Mouse (Mus musculus): ENCODE measurements around the gene Ssh1. TPM values are rescaled to one million over a fixed set of nuclear protein-coding genes. Genes with fewer than 3 reads are reported as not detected.

Ssh1 gene
- polyA plus RNA-seq, 1 experiment from 2014 or later: 5.3 TPM

DNA sequence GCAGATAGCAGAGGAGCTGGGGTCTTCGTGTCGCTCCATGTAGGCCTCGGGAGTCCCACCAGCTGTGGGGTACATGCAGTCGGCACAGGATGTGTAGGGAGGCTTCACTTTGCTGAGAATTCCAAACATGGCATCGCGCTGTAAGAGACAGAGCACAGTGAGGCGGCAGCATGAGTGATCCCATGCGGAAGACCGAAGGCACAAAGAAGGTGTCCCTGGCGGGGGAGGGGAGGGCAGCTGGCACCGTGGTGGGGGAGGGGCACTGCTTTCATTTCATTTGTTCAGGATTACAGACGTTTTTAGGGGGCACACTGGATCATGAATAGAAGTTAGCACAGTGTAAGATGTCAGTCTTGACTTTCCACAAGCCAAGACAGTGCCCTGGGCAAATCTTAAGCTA is 50.4 kb downstream of the Ssh1 start:
- no peak overlapping the region for H3K9ac ChIP-seq (ENCODE audit: low read length)
- no peak for TF ChIP-seq CTCF (IDR thresholded peaks at IDR 0.05; ENCODE audit: low read depth)
- no peak for TF ChIP-seq EP300 (optimal IDR thresholded peaks at IDR 0.05)
- no peaks in the 10 kb centered on the region for H3K27me3 ChIP-seq (ENCODE audit: control insufficient read depth, insufficient read depth, low read length)
- no peak overlapping the region for H3K4me3 ChIP-seq (ENCODE audit: low read depth, low read length)
- ATAC-seq (ENCODE audit: low FRiP score, low TSS enrichment): no peak
- peaks cover 45% of the 10 kb centered on the region for H3K36me3 ChIP-seq (ENCODE audit: control insufficient read depth, insufficient read depth, low read length)
- no peaks in the 10 kb centered on the region for H3K4me1 ChIP-seq (replicated peaks; ENCODE audit: control insufficient read depth, insufficient read depth)
- no peaks in the 10 kb centered on the region for H3K9me3 ChIP-seq (ENCODE audit: control insufficient read depth, low read length)
- H3K4me2 ChIP-seq (replicated peaks; ENCODE audit: low read depth): no peak overlapping the region
- 84% methylated on average over 12 of the region's 12 CpGs for WGBS
- no peak for DNase-seq (ENCODE audit: low spot score)
- no peak overlapping the region for H3K27ac ChIP-seq (replicated peaks)

DNA sequence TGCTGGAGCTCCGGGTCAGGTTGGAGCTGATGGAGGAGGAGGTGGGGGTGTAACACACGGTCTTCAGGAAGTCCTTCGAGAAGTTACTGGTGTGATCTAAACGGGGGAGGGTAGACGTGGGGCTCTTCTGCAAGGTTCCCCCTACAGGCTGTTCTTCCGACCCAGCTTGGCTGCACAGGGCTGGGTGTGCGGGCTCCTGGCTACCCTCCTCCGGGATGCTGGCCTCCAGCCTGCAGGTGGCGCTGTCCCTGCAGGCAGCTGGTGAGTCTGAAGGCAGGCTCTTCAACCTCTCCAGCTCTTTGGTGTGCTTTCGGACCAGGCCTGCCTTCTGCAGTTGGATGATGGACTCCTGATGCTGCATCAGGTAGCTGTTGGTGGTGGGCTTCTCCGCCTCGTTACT is 51.1 kb downstream of the Ssh1 start:
- H3K27ac ChIP-seq (replicated peaks): no peak overlapping the region
- H3K27me3 ChIP-seq (ENCODE audit: control insufficient read depth, insufficient read depth, low read length): no peaks in the 10 kb centered on the region
- peak; percentile 47 for DNase-seq (ENCODE audit: low spot score)
- H3K4me2 ChIP-seq (replicated peaks; ENCODE audit: low read depth): no peak overlapping the region
- TF ChIP-seq CTCF (IDR thresholded peaks at IDR 0.05; ENCODE audit: low read depth) (peak; percentile 69), EP300 (optimal IDR thresholded peaks at IDR 0.05) (no peak)
- no peak overlapping the region for H3K4me3 ChIP-seq (ENCODE audit: low read depth, low read length)
- no peak for ATAC-seq (ENCODE audit: low FRiP score, low TSS enrichment)
- peaks cover 45% of the 10 kb centered on the region for H3K36me3 ChIP-seq (ENCODE audit: control insufficient read depth, insufficient read depth, low read length)
- H3K9ac ChIP-seq (ENCODE audit: low read length): no peak overlapping the region
- no peaks in the 10 kb centered on the region for H3K9me3 ChIP-seq (ENCODE audit: control insufficient read depth, low read length)
- no peaks in the 10 kb centered on the region for H3K4me1 ChIP-seq (replicated peaks; ENCODE audit: control insufficient read depth, insufficient read depth)
- 84% methylated on average over 12 of the region's 12 CpGs for WGBS

DNA sequence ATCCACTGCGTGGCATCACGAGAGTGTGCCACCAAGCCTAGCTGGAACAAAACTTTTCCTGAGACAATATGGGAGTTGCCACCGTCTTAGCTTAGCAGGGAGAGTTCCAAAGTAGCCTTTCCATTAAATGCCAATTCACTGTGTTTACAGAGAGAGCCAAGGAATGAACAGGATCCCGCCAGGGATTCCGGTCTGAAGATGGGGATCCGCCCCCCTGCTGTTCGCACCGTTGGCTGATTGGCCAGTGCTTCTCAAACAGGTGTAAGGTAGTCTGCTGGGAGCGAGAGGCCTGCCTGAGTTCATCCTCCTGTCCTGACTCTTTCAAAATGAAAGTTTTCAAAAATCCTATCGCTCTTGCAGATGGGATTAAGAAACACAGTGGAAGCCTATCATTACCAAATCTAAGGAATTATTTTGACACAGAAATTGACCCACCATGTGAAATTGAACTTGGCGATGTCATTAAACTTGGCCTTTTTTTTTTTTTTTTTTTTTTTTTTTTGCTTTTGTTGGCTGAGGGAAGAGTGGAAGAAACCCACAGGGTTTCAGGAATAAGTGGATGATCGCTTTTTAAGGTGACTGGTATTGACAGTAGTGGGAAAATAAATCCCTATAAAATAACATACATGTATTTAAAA is 54.3 kb downstream of the Ssh1 start:
- Histone ChIP-seq H3K9ac (ENCODE audit: low read length) (no peak overlapping the region), H3K27ac (replicated peaks) (no peak overlapping the region), H3K4me2 (replicated peaks; ENCODE audit: low read depth) (no peak overlapping the region), H3K9me3 (ENCODE audit: control insufficient read depth, low read length) (no peaks in the 10 kb centered on the region), H3K4me3 (ENCODE audit: low read depth, low read length) (no peak overlapping the region), H3K36me3 (ENCODE audit: control insufficient read depth, insufficient read depth, low read length) (peaks cover 31% of the 10 kb centered on the region), H3K4me1 (replicated peaks; ENCODE audit: control insufficient read depth, insufficient read depth) (no peaks in the 10 kb centered on the region), H3K27me3 (ENCODE audit: control insufficient read depth, insufficient read depth, low read length) (no peaks in the 10 kb centered on the region)
- DNase-seq (ENCODE audit: low spot score) (no peak), ATAC-seq (ENCODE audit: low FRiP score, low TSS enrichment) (no peak)
- TF ChIP-seq CTCF (IDR thresholded peaks at IDR 0.05; ENCODE audit: low read depth) (no peak), EP300 (optimal IDR thresholded peaks at IDR 0.05) (no peak)
- WGBS: 50% methylated on average over 12 of the region's 12 CpGs

DNA sequence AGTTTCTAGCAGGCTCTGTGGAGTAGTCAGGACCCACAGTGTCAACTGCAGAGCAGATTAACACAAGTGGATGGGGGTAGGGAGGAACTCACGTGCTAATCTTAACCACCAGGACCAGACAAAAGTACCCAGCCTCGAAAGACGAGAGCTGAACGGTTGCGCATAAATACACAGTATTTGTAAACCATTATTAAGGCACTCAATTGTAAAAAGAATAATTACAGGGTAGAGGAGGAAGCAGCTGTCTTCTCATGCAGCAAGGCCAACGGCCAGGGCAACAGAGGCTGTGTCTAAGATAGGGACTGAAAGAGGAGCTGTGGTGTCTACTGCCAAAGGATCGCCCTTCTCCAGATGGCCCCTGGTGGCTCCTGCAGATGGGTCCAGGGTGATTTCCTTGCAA is 56.0 kb downstream of the Ssh1 start:
- H3K27me3 ChIP-seq (ENCODE audit: control insufficient read depth, insufficient read depth, low read length): no peaks in the 10 kb centered on the region
- H3K9ac ChIP-seq (ENCODE audit: low read length): no peak overlapping the region
- no peaks in the 10 kb centered on the region for H3K9me3 ChIP-seq (ENCODE audit: control insufficient read depth, low read length)
- H3K4me1 ChIP-seq (replicated peaks; ENCODE audit: control insufficient read depth, insufficient read depth): no peaks in the 10 kb centered on the region
- no peak overlapping the region for H3K27ac ChIP-seq (replicated peaks)
- no peak overlapping the region for H3K4me2 ChIP-seq (replicated peaks; ENCODE audit: low read depth)
- TF ChIP-seq CTCF (IDR thresholded peaks at IDR 0.05; ENCODE audit: low read depth) (no peak), EP300 (optimal IDR thresholded peaks at IDR 0.05) (no peak)
- 76% methylated on average over 7 of the region's 7 CpGs for WGBS
- no peak for DNase-seq (ENCODE audit: low spot score)
- peaks cover 22% of the 10 kb centered on the region for H3K36me3 ChIP-seq (ENCODE audit: control insufficient read depth, insufficient read depth, low read length)
- ATAC-seq (ENCODE audit: low FRiP score, low TSS enrichment): no peak
- no peak overlapping the region for H3K4me3 ChIP-seq (ENCODE audit: low read depth, low read length)

- Histone ChIP-seq H3K27me3 (ENCODE audit: control insufficient read depth, insufficient read depth, low read length) (no peaks in the 10 kb centered on the region), H3K4me2 (replicated peaks; ENCODE audit: low read depth) (no peak overlapping the region), H3K9me3 (ENCODE audit: control insufficient read depth, low read length) (no peaks in the 10 kb centered on the region), H3K4me1 (replicated peaks; ENCODE audit: control insufficient read depth, insufficient read depth) (peaks cover 5% of the 10 kb centered on the region; the same call in 1 of the 2 replicates), H3K36me3 (ENCODE audit: control insufficient read depth, insufficient read depth, low read length) (no peaks in the 10 kb centered on the region), H3K27ac (replicated peaks) (no peak overlapping the region), H3K4me3 (ENCODE audit: low read depth, low read length) (no peak overlapping the region), H3K9ac (ENCODE audit: low read length) (no peak overlapping the region)
- DNase-seq (ENCODE audit: low spot score) (no peak), ATAC-seq (ENCODE audit: low FRiP score, low TSS enrichment) (no peak)
- no peak for TF ChIP-seq CTCF (IDR thresholded peaks at IDR 0.05; ENCODE audit: low read depth)
- TF ChIP-seq EP300 (optimal IDR thresholded peaks at IDR 0.05): no peak
- WGBS: 44% methylated on average over 6 of the region's 6 CpGs
Observed at GRCm38 (mm10) chr5:113933889-113934288, 59.8 kb downstream of the Ssh1 start.

DNA sequence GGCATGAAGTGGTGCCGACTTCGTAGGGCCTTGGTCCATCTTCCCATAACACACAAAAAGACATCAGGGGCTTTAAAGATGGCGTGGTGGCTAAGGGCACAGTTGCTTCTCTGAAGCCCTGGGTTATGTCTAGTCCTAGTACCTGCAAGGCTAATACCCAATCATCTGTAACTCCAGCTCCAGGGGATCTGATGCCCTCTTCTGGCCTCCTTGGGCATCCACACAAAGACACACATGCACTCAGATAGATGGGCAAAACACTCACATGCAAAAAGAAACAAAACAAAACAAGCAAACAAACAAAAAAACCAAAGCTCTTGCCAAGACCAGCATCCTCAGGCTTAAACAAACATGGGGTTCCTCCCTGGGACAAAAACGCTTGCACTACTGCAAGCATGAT is 60.2 kb downstream of the Ssh1 start:
- TF ChIP-seq CTCF (IDR thresholded peaks at IDR 0.05; ENCODE audit: low read depth) (peak; percentile 71), EP300 (optimal IDR thresholded peaks at IDR 0.05) (no peak)
- no peak for ATAC-seq (ENCODE audit: low FRiP score, low TSS enrichment)
- DNase-seq (ENCODE audit: low spot score): no peak
- H3K4me3 ChIP-seq (ENCODE audit: low read depth, low read length): no peak overlapping the region
- no peak overlapping the region for H3K27ac ChIP-seq (replicated peaks)
- H3K9ac ChIP-seq (ENCODE audit: low read length): no peak overlapping the region
- no peaks in the 10 kb centered on the region for H3K36me3 ChIP-seq (ENCODE audit: control insufficient read depth, insufficient read depth, low read length)
- peaks cover 5% of the 10 kb centered on the region; the same call in 1 of the 2 replicates for H3K4me1 ChIP-seq (replicated peaks; ENCODE audit: control insufficient read depth, insufficient read depth)
- H3K4me2 ChIP-seq (replicated peaks; ENCODE audit: low read depth): no peak overlapping the region
- H3K9me3 ChIP-seq (ENCODE audit: control insufficient read depth, low read length): no peaks in the 10 kb centered on the region
- no peaks in the 10 kb centered on the region for H3K27me3 ChIP-seq (ENCODE audit: control insufficient read depth, insufficient read depth, low read length)
- WGBS: 77% methylated on average over 4 of the region's 4 CpGs

Data from stomach, postnatal 0 days (tissue).